Mouse (Mus musculus) CD4-positive, CD25-positive, alpha-beta regulatory T cell, adult 4 months (primary cell): Measurements from ENCODE around the gene Gm4778. TPM values are rescaled to one million over a fixed set of nuclear protein-coding genes. Genes with fewer than 3 reads are reported as not detected.
"Not testable (repeated sequence)": the region's sequence is repeated elsewhere in the genome, so short reads cannot be mapped to it uniquely, and the experiment has no call there.

Experiments used
- ATAC-seq: one replicate; pipeline ENCODE4 v1.8.0; 2017
- polyA plus RNA-seq, 2 experiments: library from polyadenylated mRNA; unstranded; fragments of 100-300 nt; shearing (Covaris generic); gene quantifications; one replicate each; pipeline ENCODE4 v1.2.1; 2017

The Gm4778 gene
- not detected for polyA plus RNA-seq

GRCm38 (mm10) chr3:94263736-94264135 lies at the start of gene Gm4778:
Gm4778 (plus strand) TSS chr3:94264036.
- not testable (repeated sequence) for ATAC-seq

GRCm38 (mm10) chr3:94260598-94260997 lies 3.2 kb upstream of the Gm4778 start:
- ATAC-seq: no peak

- no peak for ATAC-seq
Measured at GRCm38 (mm10) chr3:94275991-94276390, 12.2 kb downstream of the Gm4778 start.

DNA sequence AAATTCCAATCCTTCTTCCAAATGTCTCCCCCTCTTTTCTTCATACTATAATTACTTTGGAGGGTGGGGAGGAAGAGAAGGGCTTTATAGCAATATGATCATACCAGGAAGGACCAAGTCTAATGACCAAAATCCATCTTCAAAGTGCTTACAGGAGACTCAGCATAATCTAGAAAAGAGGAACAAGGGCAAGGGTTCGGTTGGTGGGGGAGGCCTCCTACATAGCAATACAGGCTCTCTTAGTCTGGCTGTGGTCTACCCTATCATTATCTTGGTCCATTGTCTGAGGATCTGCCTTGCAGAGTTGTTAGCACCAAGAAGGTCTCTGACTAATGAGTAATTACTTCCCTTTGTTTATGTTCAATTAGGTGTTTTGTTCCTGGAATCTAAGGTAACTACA lies 41.6 kb downstream of the Gm4778 start:
- ATAC-seq: no peak

DNA sequence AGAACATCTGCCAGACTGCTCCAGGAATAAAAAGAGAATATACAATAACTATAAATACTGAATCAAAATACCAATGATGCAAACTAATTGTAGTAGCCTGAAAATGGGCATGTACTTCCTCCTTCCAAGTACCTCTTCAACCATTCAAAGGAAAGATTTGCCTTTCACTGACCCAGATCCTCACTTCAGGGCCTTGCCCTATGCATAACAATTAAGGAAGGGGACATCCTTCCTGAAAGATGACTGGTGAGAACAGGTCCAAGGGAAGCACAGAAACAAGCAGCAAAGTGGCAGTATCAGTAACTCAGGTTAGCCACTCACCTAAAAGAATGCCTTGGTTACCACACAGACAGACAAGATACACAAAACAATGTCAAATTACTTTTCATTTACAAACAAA lies 43.1 kb downstream of the Gm4778 start:
- no peak for ATAC-seq

GRCm38 (mm10) chr3:94309633-94310363 lies 46.0 kb downstream of the Gm4778 start, which contains the start of gene Them4:
Them4 (plus strand) TSS chr3:94310089.
- ATAC-seq: peak; percentile 98

DNA sequence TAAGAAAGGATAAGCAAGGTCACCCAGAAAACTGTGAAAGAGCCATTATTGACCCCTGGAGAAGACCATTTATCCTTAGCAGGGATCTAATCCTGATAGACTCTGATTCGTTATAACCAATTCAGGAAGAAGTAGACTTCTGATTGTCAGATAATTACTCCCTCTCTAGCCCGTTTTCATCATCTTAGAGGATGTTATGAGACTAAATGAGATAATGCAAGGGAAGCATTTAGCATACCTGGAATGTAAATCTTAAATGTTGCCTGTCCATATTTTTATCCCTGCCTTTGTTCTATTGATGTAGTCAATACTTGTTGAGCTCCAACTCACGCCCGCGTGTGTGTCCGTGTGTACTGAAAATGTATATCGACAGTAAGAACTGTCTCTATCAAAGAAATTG lies 46.7 kb downstream of the Gm4778 start:
- no peak for ATAC-seq

DNA sequence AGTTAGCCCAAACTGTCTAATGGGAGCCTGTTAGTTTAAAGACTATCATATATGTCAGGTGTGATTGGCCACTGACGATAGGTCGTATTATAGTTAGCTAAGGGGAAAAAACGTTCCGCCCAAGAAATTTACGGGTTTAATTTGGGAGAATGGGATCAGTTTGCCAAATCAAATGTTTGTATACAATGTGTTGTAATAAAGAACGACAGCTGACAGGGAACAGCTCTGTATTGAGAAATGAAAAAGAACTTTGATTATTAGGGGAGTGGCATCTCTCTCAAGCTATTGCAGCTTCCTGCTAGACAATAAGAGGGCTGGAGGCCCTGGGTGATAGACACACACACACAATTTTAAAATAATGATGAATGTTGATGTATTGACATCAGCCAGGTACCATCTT lies 47.1 kb downstream of the Gm4778 start:
- no peak for ATAC-seq

- ATAC-seq: no peak
Measured at GRCm38 (mm10) chr3:94311376-94311775, 47.5 kb downstream of the Gm4778 start.

Other genes starting within 250 kb of the Gm4778 start
- not detected for gene Gm9125, start 209.2 kb upstream of the Gm4778 start, polyA plus RNA-seq
- gene Gm10697, start 191.4 kb upstream of the Gm4778 start, polyA plus RNA-seq: not detected
- not detected for gene Gm10696, start 85.8 kb upstream of the Gm4778 start, polyA plus RNA-seq
- not detected for gene Gm5286, start 67.3 kb upstream of the Gm4778 start, polyA plus RNA-seq
- 10 to 100 TPM in 1 of 2 experiments, 1 to 10 TPM in 1; 9.9 to 11.9 TPM for gene Them4, start 46.1 kb downstream of the Gm4778 start, polyA plus RNA-seq
- not detected for gene Them5, start 78.1 kb downstream of the Gm4778 start, polyA plus RNA-seq
- not detected for gene C2cd4d, start 98.4 kb downstream of the Gm4778 start, polyA plus RNA-seq
- gene Rorc, start 108.8 kb downstream of the Gm4778 start, polyA plus RNA-seq: 1 to 10 TPM; 4.4 to 7.4 TPM
- gene Lingo4, start 134.5 kb downstream of the Gm4778 start, polyA plus RNA-seq: under 1 TPM; 0.40 to 0.48 TPM
- 10 to 100 TPM; 11.4 to 11.6 TPM for gene Tdrkh, start 149.2 kb downstream of the Gm4778 start, polyA plus RNA-seq
- 10 to 100 TPM; 47.2 to 47.6 TPM for gene Mrpl9, start 179.3 kb downstream of the Gm4778 start, polyA plus RNA-seq
- gene Oaz3, start 179.9 kb downstream of the Gm4778 start, polyA plus RNA-seq: under 1 TPM in 1 of 2 experiments, not detected in 1; 0.94 TPM
- 1 to 10 TPM in 1 of 2 experiments, under 1 TPM in 1; 0.55 to 1.8 TPM for gene Celf3, start 214.3 kb downstream of the Gm4778 start, polyA plus RNA-seq
- 1 to 10 TPM in 1 of 2 experiments, not detected in 1; 1.4 TPM for gene Riiad1, start 216.3 kb downstream of the Gm4778 start, polyA plus RNA-seq